Mouse (Mus musculus) midbrain, embryonic 11.5 days (tissue): ENCODE measurements around the gene Mrgpra6. TPM values are rescaled to one million over a fixed set of nuclear protein-coding genes. Genes with fewer than 3 reads are reported as not detected.

Source experiments
- ATAC-seq: fragments of 200-750 bp; cut with Nextera tagmentation; 2 replicates; pipeline ENCODE4 v1.8.0; 2017; ENCODE audit warnings: moderate TSS enrichment, moderate library complexity; ENCODE audit not compliant: low FRiP score
- DNase-seq: peaks from one replicate; pipeline ENCODE4 v3.0.0; 2015; ENCODE audit warnings: low spot score; ENCODE audit errors: missing footprints
- H3K27ac ChIP-seq: fragments of 300-500 bp; sonication (generic); 2 replicates; pipeline ENCODE4 v1.5.1; 2014; ENCODE audit warnings: low read depth, low read length
- H3K27me3 ChIP-seq: fragments of 300-500 bp; sonication (generic); 2 replicates; pipeline ENCODE4 v1.6.1; 2014; ENCODE audit warnings: mild to moderate bottlenecking, low read length, moderate library complexity, mixed read lengths; ENCODE audit not compliant: control insufficient read depth, insufficient read depth
- H3K36me3 ChIP-seq: fragments of 300-500 bp; sonication (generic); 2 replicates; pipeline ENCODE4 v1.6.1; 2014; ENCODE audit warnings: mild to moderate bottlenecking, low read length, moderate library complexity, mixed read lengths; ENCODE audit not compliant: control insufficient read depth, insufficient read depth
- H3K4me1 ChIP-seq: fragments of 300-500 bp; sonication (generic); 2 replicates; pipeline ENCODE4 v1.6.1; 2014; ENCODE audit warnings: low read length; ENCODE audit not compliant: control insufficient read depth, insufficient read depth
- H3K4me2 ChIP-seq: fragments of 300-500 bp; sonication (generic); 2 replicates; pipeline ENCODE4 v1.6.1; 2014; ENCODE audit warnings: mild to moderate bottlenecking, moderate library complexity
- H3K4me3 ChIP-seq: fragments of 300-500 bp; sonication (generic); 2 replicates; pipeline ENCODE4 v1.5.1; 2014; ENCODE audit warnings: low read depth, low read length
- H3K9ac ChIP-seq: fragments of 300-500 bp; sonication (generic); 2 replicates; pipeline ENCODE4 v1.6.1; 2014; ENCODE audit warnings: low read length
- H3K9me3 ChIP-seq: fragments of 300-500 bp; sonication (generic); 2 replicates; pipeline ENCODE4 v1.6.1; 2016; ENCODE audit warnings: low read length; ENCODE audit not compliant: control insufficient read depth
- WGBS: fragments of 180-500 bp; shearing (Covaris S2); extraction: QIAGEN DNeasy Blood & Tissue Kit; methylation state at CpG from one replicate; pipeline ENCODE4 v1.1.7; 2014; 5-methylcytosine and 5-hydroxymethylcytosine counted together
- polyA plus RNA-seq: library from polyadenylated mRNA; unstranded; fragments of >200 nt; fragmentation: Nextera tagmentation; extraction: Ambion mirVana; gene quantifications from 2 replicates; pipeline ENCODE4 v1.2.1, GENCODE M21; 2014

The Mrgpra6 gene
- polyA plus RNA-seq, result not detected in 2 replicates

GRCm38 (mm10) chr7:47204830-47205229, at the start of gene Mrgpra6:
Mrgpra6 (minus strand) TSS chr7:47204920.
- DNase-seq, result no peak
- no peak within 1 kb of the TSS for H3K4me3 ChIP-seq
- no peak within 1 kb of the TSS for H3K27ac ChIP-seq
- no peak within 1 kb of the TSS for H3K4me2 ChIP-seq
- no peaks in the 10 kb centered on the region for H3K36me3 ChIP-seq
- WGBS, result 78% methylated on average over 4 of the region's 4 CpGs
- H3K9me3 ChIP-seq, result no peaks in the 10 kb centered on the region
- H3K27me3 ChIP-seq, result no peaks in the 10 kb centered on the region
- H3K4me1 ChIP-seq, result no peaks in the 10 kb centered on the region
- ATAC-seq, result no peak
- H3K9ac ChIP-seq, result no peak within 1 kb of the TSS

DNA sequence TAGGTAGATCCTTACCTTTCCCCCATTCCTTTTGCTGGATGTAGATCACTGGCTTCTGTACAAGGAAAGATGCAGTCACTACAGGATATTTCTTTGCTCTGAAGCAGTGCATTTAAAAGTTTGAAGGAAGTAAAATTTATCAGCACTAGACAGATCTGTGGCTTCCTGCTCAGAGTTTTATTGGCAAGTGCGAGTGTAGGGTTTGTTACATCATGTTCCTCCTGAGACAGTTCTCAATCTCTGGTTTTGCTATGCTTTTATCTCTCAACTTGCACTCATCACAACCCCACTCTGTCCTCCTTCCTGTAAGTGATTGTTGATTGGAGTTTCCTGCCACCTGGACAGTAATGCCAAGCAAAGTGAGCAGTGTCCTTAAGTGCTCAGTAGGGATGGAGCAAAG, 48.0 kb upstream of the Mrgpra6 start, which contains the start of gene Mrgpra9:
TSS of gene Mrgpra9 (minus strand) at position 79 of the 400 bp plus-strand sequence.
- no peak within 1 kb of the TSS for H3K4me3 ChIP-seq

GRCm38 (mm10) chr7:47244658-47245057, 39.9 kb upstream of the Mrgpra6 start:
- DNase-seq, result no peak
- no peak overlapping the region for H3K4me2 ChIP-seq
- no peaks in the 10 kb centered on the region for H3K4me1 ChIP-seq
- ATAC-seq, result no peak
- no peak overlapping the region for H3K4me3 ChIP-seq
- no peaks in the 10 kb centered on the region for H3K27me3 ChIP-seq
- no peaks in the 10 kb centered on the region for H3K9me3 ChIP-seq
- no peak overlapping the region for H3K9ac ChIP-seq
- WGBS, result 59% methylated on average over 3 of the region's 3 CpGs
- no peaks in the 10 kb centered on the region for H3K36me3 ChIP-seq
- H3K27ac ChIP-seq, result no peak overlapping the region

More for the DNA sequence above, 48.0 kb upstream of the Mrgpra6 start, which contains the start of gene Mrgpra9:
- Histone ChIP-seq H3K4me2 (no peak within 1 kb of the TSS), H3K9me3 (no peaks in the 10 kb centered on the region), H3K27me3 (no peaks in the 10 kb centered on the region), H3K9ac (no peak within 1 kb of the TSS), H3K27ac (no peak within 1 kb of the TSS), H3K4me1 (no peaks in the 10 kb centered on the region), H3K36me3 (no peaks in the 10 kb centered on the region)
- WGBS, result 84% methylated on average over 1 of the region's 1 CpGs
- DNase-seq (no peak), ATAC-seq (no peak)

DNA sequence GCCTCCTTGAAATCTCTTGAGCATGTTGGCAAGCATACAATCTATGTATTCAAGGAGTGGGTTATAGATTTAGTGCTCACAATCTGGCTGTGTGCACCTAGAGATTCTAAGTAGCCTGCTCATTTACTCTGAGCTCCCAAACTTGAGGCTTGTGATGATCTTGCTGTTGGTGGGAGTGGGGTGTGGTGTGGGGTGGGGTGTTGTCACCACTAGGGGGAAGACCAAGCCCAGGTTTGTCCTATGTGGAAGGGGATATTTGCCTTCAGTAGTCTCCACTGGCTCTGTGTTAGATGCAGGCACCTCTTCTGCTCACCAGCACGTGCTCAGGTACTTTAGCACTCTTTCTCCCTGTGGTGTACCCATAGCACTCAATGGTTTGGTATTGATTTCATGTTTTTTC, 9.4 kb downstream of the Mrgpra6 start:
- Histone ChIP-seq H3K4me1 (no peaks in the 10 kb centered on the region), H3K36me3 (no peaks in the 10 kb centered on the region), H3K27me3 (no peaks in the 10 kb centered on the region), H3K9me3 (no peaks in the 10 kb centered on the region), H3K27ac (no peak overlapping the region), H3K9ac (no peak overlapping the region), H3K4me2 (no peak overlapping the region), H3K4me3 (no peak overlapping the region)
- ATAC-seq (no peak), DNase-seq (no peak)
- 50% methylated on average over 1 of the region's 1 CpGs for WGBS

DNA sequence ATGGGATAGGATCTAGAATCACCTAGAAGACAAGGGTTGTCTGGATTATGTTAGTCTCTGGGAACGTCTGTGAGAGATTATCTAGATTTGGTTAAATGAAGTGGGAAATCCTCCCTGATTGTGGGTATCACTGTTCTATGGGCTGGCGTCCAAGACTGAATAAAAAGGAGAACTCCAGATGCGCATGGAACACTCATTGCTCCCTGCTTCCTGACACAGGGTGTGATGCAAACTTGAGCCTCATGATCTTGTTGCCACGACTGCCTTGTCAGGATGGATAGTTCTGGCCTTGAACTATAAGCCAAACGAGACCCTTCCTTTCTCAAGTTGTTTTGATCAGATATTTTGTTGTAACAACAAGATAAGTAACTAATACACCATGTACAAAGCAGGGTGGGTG, 33.9 kb downstream of the Mrgpra6 start:
- Histone ChIP-seq H3K9me3 (no peaks in the 10 kb centered on the region), H3K36me3 (no peaks in the 10 kb centered on the region), H3K4me3 (no peak overlapping the region), H3K27ac (no peak overlapping the region), H3K9ac (no peak overlapping the region), H3K4me1 (no peaks in the 10 kb centered on the region), H3K4me2 (no peak overlapping the region), H3K27me3 (no peaks in the 10 kb centered on the region)
- no peak for DNase-seq
- no peak for ATAC-seq
- 77% methylated on average over 5 of the region's 5 CpGs for WGBS

- 83% methylated on average over 4 of the region's 4 CpGs for WGBS
- no peaks in the 10 kb centered on the region for H3K27me3 ChIP-seq
- no peak for ATAC-seq
- DNase-seq, result no peak
- H3K4me3 ChIP-seq, result no peak overlapping the region
- H3K9ac ChIP-seq, result no peak overlapping the region
- H3K4me2 ChIP-seq, result no peak overlapping the region
- no peaks in the 10 kb centered on the region for H3K4me1 ChIP-seq
- no peaks in the 10 kb centered on the region for H3K36me3 ChIP-seq
- H3K9me3 ChIP-seq, result no peaks in the 10 kb centered on the region
- H3K27ac ChIP-seq, result no peak overlapping the region
These were observed 39.7 kb downstream of the Mrgpra6 start for GRCm38 (mm10) chr7:47165028-47165427.

DNA sequence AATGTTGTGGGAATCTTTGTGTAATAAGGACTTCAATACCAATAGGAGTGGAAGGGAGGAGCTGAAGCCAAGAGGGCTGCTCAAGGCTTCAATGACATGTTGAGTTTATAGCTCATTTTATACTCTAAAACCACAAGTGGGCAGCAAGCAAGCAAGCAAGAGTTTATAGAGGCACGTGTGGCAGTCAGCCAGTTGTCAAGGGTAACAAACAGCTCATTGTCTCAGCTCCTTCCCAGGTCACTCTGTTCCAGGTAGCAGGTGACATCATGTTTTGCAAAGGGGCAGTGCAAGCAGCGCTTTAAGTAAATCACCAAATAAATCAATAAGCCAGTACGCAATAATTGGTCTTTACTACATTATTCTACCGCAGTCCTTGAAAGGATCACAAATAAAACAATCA, 41.5 kb downstream of the Mrgpra6 start:
- Histone ChIP-seq H3K9me3 (no peaks in the 10 kb centered on the region), H3K9ac (no peak overlapping the region), H3K4me1 (no peaks in the 10 kb centered on the region), H3K4me3 (no peak overlapping the region), H3K27me3 (no peaks in the 10 kb centered on the region), H3K36me3 (no peaks in the 10 kb centered on the region), H3K27ac (no peak overlapping the region), H3K4me2 (no peak overlapping the region)
- DNase-seq, result no peak
- ATAC-seq, result no peak
- 89% methylated on average over 4 of the region's 4 CpGs for WGBS

DNA sequence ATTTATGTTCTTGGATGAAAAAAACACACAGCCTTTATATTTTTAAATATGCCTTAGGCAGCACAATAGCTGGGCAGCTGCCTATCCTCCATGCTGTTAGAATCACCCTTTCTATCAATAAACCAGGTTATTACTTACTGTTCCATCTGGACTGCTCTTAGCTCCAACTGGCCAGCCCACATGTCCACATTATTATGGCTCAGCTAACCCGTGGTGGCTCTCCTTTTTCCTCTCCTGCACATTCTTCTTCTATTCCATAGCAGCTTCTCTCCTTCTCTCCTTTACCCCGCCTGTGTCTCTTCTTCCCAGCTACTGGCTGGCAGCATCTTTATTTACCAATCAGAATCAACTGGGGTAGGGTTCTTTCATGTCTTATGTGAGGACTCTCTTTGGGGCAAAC, 46.3 kb downstream of the Mrgpra6 start:
- DNase-seq, result no peak
- Histone ChIP-seq H3K27me3 (no peaks in the 10 kb centered on the region), H3K27ac (no peak overlapping the region), H3K4me2 (no peak overlapping the region), H3K4me1 (no peaks in the 10 kb centered on the region), H3K9me3 (no peaks in the 10 kb centered on the region), H3K9ac (no peak overlapping the region), H3K36me3 (no peaks in the 10 kb centered on the region), H3K4me3 (no peak overlapping the region)
- WGBS, result 72% methylated on average over 2 of the region's 2 CpGs
- ATAC-seq, result no peak

GRCm38 (mm10) chr7:47157743-47158142, 47.0 kb downstream of the Mrgpra6 start:
- Histone ChIP-seq H3K36me3 (no peaks in the 10 kb centered on the region), H3K9me3 (no peaks in the 10 kb centered on the region), H3K27ac (no peak overlapping the region), H3K4me3 (no peak overlapping the region), H3K4me2 (no peak overlapping the region), H3K4me1 (no peaks in the 10 kb centered on the region), H3K27me3 (no peaks in the 10 kb centered on the region), H3K9ac (no peak overlapping the region)
- DNase-seq (no peak), ATAC-seq (no peak)
- 82% methylated on average over 9 of the region's 9 CpGs for WGBS

DNA sequence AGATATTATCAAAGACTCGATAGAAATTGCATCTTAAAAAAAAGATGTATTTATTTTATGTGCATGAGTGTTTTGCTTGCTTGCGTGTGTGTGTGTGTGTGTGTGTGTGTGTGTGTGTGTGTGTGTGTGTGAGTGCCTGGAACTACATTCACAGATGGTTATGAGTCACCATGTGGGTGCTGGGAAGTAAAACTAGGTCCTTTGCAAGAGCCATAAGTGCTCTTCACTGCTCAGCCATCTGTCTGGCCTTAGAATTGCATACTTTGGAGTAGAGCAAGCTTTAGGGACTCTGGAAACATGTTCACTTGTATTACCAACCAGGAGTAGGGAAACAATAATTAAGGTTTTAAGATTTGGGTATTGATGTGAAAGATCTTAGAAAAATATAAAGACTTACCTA, 48.9 kb downstream of the Mrgpra6 start:
- DNase-seq, result no peak
- Histone ChIP-seq H3K27ac (no peak overlapping the region), H3K4me2 (no peak overlapping the region), H3K36me3 (no peaks in the 10 kb centered on the region), H3K4me1 (no peaks in the 10 kb centered on the region), H3K9ac (no peak overlapping the region), H3K4me3 (no peak overlapping the region), H3K9me3 (no peaks in the 10 kb centered on the region), H3K27me3 (no peaks in the 10 kb centered on the region)
- WGBS, result 78% methylated on average over 2 of the region's 2 CpGs
- no peak for ATAC-seq
